Mouse (Mus musculus): ENCODE data around the gene Lin54. TPM values are rescaled to one million over a fixed set of nuclear protein-coding genes. Genes with fewer than 3 reads are reported as not detected.
A peak's percentile ranks its signal among the peaks of the same experiment; 100 is the strongest.
"Not testable (repeated sequence)": the region's sequence is repeated elsewhere in the genome, so short reads cannot be mapped to it uniquely, and the experiment has no call there.

Gene Lin54
- polyA plus RNA-seq, 1 experiment from 2014 or later: 9.3 TPM

DNA sequence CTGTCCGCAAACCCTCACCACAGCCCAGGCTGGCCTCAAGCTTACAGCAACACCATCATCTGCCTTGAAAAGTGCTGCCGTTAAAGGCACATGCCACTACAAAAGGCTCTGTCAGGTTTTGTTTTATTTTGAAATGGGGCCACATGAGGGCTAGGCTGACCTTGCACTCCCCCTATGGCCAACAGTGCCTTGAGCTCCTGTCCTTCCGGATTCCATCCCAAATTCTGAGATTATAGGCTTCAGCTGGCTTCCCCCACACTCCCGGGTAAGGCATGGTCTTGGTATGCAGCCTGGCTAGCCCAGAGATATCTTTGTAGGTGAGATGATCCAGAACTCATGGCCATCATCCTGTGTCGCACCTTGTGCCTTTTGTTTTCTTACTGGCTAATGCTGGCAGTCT, 62.5 kb downstream of the Lin54 start:
- DNase-seq: no peak
- no peaks in the 10 kb centered on the region for H3K27me3 ChIP-seq
- H3K4me2 ChIP-seq: no peak overlapping the region
- H3K9ac ChIP-seq: no peak overlapping the region
- WGBS (ENCODE audit: insufficient replicate concordance): 94% methylated on average over 5 of the region's 5 CpGs
- no peak for ATAC-seq (ENCODE audit: low read depth)
- no peak overlapping the region for H3K27ac ChIP-seq
- no peak overlapping the region for H3K4me3 ChIP-seq (replicated peaks)
- H3K36me3 ChIP-seq: peaks cover 46% of the 10 kb centered on the region
- no peaks in the 10 kb centered on the region for H3K9me3 ChIP-seq (replicated peaks)
- H3K4me1 ChIP-seq (replicated peaks): no peaks in the 10 kb centered on the region; the same call in 1 of the 2 replicates

DNA sequence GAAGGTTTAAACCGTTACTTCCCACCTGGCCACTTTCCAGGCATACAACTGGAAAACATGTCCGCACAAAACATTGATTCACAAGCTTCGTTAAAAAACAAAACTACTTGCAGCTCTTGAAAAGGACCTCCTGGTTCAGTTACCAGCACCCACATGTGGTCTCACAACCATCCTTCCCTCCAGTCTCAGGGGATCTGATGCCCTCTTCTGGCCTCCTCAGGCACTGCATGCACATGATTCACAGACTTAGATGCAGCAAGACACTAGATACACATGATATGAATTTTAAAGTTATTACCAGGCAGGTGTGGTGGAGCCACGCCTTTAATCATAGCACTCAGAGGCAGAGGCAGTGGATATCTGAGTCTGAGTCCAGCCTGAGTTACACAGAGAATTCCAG, 63.4 kb downstream of the Lin54 start:
- ATAC-seq (ENCODE audit: low read depth): no peak
- no peaks in the 10 kb centered on the region for H3K27me3 ChIP-seq
- no peaks in the 10 kb centered on the region for H3K9me3 ChIP-seq (replicated peaks)
- 89% methylated on average over 4 of the region's 4 CpGs for WGBS (ENCODE audit: insufficient replicate concordance)
- no peak overlapping the region for H3K4me2 ChIP-seq
- peaks cover 44% of the 10 kb centered on the region for H3K36me3 ChIP-seq
- H3K27ac ChIP-seq: no peak overlapping the region
- DNase-seq: no peak
- no peaks in the 10 kb centered on the region; the same call in 1 of the 2 replicates for H3K4me1 ChIP-seq (replicated peaks)
- no peak overlapping the region for H3K9ac ChIP-seq
- no peak overlapping the region for H3K4me3 ChIP-seq (replicated peaks)

DNA sequence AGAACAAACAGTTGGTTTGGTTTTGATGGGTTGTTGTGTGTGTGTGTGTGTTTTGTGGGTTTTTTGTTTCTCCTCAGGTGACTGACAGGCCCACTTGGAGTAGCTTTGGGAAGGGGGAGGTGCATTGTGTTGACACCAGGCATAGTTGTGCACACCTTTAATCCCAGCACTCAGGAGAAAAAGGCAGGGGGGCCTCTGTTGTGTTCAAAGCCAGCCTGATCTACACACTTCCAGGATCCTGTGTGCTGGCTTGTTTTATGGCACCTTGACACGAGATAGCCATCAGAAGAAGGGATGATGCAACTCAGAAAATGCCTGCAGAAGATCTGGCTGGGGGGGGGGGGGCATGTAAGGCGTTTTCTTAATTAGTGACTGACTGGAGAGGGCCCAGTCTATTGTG, 69.5 kb downstream of the Lin54 start:
- Histone ChIP-seq H3K4me3 (replicated peaks) (peak overlapping the region; percentile 69), H3K27me3 (no peaks in the 10 kb centered on the region), H3K4me2 (peak overlapping the region; percentile 94), H3K4me1 (replicated peaks) (peaks cover 50% of the 10 kb centered on the region), H3K9ac (peak overlapping the region; percentile 78), H3K27ac (peak overlapping the region; percentile 74; the same call in 1 of the 2 replicates), H3K9me3 (replicated peaks) (no peaks in the 10 kb centered on the region), H3K36me3 (peaks cover 27% of the 10 kb centered on the region)
- WGBS (ENCODE audit: insufficient replicate concordance): 35% methylated on average over 2 of the region's 2 CpGs
- no peak for DNase-seq
- no peak for ATAC-seq (ENCODE audit: low read depth)

DNA sequence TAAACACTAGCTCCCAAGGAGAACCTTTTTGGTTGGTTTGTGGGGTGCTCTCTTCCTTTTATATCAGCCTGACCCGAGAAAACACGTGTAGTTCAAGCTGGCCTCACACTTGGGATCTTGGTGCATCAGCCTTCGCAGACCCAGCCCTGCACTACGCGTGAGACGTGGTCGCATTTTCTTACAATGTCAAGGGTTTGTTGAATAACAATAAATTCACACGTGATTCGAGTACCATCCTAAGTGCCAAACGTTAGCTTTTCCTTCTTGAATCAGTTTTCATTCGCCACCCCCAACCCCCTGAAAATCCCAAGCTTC, 70.4 kb downstream of the Lin54 start:
- H3K27ac ChIP-seq: peak overlapping the region; percentile 74
- H3K9ac ChIP-seq: peak overlapping the region; percentile 78
- DNase-seq: no peak
- no peaks in the 10 kb centered on the region for H3K9me3 ChIP-seq (replicated peaks)
- 4% methylated on average over 11 of the region's 11 CpGs for WGBS (ENCODE audit: insufficient replicate concordance)
- peak overlapping the region; percentile 69 for H3K4me3 ChIP-seq (replicated peaks)
- ATAC-seq (ENCODE audit: low read depth): peak; percentile 1; the same call in 1 of the 2 replicates
- H3K4me1 ChIP-seq (replicated peaks): peaks cover 59% of the 10 kb centered on the region
- no peaks in the 10 kb centered on the region for H3K27me3 ChIP-seq
- H3K36me3 ChIP-seq: peaks cover 32% of the 10 kb centered on the region
- peak overlapping the region; percentile 94 for H3K4me2 ChIP-seq

DNA sequence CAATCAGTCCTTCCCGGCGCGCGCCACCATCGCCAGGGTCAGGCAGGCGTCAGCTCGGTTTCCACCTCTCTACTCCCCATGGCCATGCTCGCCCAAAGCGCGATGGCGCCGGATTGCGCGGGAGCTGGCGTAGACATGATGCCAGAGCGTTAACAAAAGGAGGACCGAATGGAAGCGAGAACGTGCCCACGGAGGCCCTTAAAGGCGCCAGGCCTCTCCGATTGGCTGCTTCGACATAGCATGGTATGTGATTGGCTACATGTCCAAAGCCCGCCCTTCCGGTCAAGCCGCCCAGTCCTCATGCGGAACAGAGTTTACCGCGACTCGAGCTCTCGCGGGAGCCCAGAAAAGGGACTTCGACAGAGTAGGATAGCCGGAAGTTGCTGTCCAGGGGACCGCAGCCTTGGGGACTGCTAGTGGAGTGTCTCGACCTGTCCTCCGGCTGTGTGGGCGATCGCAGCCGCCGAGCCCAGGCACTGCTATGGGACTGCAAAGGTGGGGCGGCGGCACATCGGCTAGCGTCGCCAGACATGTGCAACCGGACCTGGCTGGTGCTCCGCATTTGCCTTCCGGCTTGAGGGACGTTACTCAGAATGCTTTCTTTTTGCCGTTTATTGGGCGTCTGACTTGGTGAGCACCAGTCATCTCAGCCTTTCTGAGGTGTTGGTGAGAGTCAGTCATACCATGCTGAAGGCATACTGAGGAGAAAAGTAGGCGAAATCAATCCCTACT, 70.9 kb downstream of the Lin54 start:
- Histone ChIP-seq H3K9me3 (replicated peaks) (no peaks in the 10 kb centered on the region), H3K4me3 (replicated peaks) (peak overlapping the region; percentile 69), H3K36me3 (peaks cover 37% of the 10 kb centered on the region), H3K9ac (peak overlapping the region; percentile 80), H3K4me2 (peak overlapping the region; percentile 94), H3K27ac (peak overlapping the region; percentile 84), H3K4me1 (replicated peaks) (peaks cover 64% of the 10 kb centered on the region), H3K27me3 (no peaks in the 10 kb centered on the region)
- WGBS (ENCODE audit: insufficient replicate concordance): under 1% methylated on average over 53 of the region's 53 CpGs
- ATAC-seq (ENCODE audit: low read depth): peak; percentile 99
- peak; percentile 94 for DNase-seq

DNA sequence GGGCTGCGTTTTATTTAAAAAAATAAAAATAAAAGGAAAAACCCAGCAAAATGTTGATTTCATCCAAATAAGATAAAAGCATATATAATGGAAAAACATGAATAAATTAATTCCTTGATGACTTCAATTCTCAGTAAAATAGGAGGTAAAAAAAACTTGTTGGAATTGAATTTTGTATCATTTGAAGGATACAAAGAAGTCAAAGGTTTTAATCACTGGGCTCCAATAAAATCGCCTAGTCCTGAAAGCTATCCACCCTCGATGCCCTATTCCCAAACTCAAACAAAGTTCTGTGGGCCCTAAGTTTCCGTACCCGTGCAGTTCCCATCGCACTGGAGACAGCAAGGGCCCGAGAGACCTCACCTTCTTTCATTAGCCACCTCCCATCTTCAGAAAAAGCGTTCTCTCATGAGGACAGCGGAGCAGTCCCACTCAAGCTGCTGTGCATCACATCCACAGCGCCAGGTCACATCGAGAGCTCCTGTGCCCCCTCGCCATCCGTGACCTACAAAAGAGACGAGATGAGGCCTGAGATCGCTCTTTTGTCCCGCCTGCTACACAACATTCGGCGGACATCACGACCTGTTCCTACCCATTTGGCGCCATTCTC, 71.6 kb downstream of the Lin54 start:
- Histone ChIP-seq H3K4me3 (replicated peaks) (peak overlapping the region; percentile 69), H3K27ac (peak overlapping the region; percentile 84), H3K4me2 (peak overlapping the region; percentile 94), H3K27me3 (no peaks in the 10 kb centered on the region), H3K9me3 (replicated peaks) (no peaks in the 10 kb centered on the region), H3K9ac (peak overlapping the region; percentile 80), H3K36me3 (peaks cover 44% of the 10 kb centered on the region), H3K4me1 (replicated peaks) (peaks cover 71% of the 10 kb centered on the region)
- ATAC-seq (ENCODE audit: low read depth): peak; percentile 32
- under 1% methylated on average over 20 of the region's 20 CpGs for WGBS (ENCODE audit: insufficient replicate concordance)
- DNase-seq: no peak

DNA sequence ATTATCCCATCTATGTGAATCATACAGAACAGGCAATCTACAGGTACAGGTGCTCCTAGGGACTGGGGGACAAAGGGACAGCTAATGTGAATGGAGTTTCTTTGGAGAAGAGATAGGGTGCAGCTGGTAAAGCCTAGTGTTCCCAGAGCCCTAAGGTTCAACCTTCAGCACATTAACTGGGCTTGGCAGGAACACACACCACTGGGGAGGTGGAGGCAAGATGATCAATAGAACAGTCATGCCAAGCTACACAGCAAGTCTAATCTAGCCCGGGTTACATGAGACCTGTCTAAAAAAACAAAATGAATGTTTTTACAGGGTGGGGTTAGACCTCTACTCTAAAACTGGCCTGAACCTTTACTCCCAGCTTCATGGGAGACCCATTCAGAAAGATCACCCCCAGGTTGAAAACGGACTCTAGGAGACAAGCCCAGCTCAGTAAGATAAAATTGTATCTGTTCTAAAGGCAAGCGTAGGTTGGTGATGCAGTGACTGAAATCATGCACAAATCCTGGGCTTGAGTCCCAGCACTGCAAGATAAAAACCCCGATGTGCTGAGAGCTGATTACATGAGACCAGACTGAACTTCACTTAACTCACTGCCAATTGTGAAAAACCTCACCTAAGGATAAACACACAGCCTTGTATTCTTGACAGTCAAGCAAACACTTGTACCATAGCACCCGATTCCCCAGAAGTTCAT, 72.3 kb downstream of the Lin54 start:
- Histone ChIP-seq H3K27ac (no peak overlapping the region), H3K9me3 (replicated peaks) (no peaks in the 10 kb centered on the region), H3K4me1 (replicated peaks) (peaks cover 77% of the 10 kb centered on the region), H3K27me3 (no peaks in the 10 kb centered on the region), H3K9ac (peak overlapping the region; percentile 80), H3K4me2 (peak overlapping the region; percentile 94), H3K36me3 (peaks cover 51% of the 10 kb centered on the region), H3K4me3 (replicated peaks) (peak overlapping the region; percentile 69)
- ATAC-seq (ENCODE audit: low read depth) (no peak), DNase-seq (no peak)
- 5% methylated on average over 5 of the region's 5 CpGs for WGBS (ENCODE audit: insufficient replicate concordance)

DNA sequence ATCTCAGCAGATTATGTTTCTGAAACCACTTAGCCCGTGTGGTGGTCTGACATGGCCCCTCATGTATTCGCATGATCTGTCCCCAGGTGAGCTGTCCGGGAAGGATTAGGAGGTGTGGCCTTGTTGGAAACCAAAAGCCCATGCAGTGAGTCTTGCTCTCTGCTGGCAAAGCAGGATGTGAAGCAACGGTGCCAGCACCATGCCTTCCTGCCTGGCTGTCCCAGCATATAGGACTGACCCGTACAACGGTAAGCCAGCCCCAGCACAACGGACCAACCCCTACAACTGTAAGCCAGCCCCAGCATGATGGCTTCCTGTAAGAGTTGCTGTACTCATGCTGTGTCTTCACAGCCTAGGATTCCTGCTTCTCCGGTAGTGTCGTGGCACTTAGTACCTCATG, 73.2 kb downstream of the Lin54 start:
- Histone ChIP-seq H3K36me3 (peaks cover 60% of the 10 kb centered on the region), H3K9me3 (replicated peaks) (no peaks in the 10 kb centered on the region), H3K27me3 (no peaks in the 10 kb centered on the region), H3K9ac (peak overlapping the region; percentile 80), H3K4me2 (peak overlapping the region; percentile 94), H3K4me3 (replicated peaks) (peak overlapping the region; percentile 69), H3K4me1 (replicated peaks) (peaks cover 82% of the 10 kb centered on the region), H3K27ac (no peak overlapping the region)
- WGBS (ENCODE audit: insufficient replicate concordance): 48% methylated on average over 9 of the region's 9 CpGs
- DNase-seq (no peak), ATAC-seq (ENCODE audit: low read depth) (no peak)

DNA sequence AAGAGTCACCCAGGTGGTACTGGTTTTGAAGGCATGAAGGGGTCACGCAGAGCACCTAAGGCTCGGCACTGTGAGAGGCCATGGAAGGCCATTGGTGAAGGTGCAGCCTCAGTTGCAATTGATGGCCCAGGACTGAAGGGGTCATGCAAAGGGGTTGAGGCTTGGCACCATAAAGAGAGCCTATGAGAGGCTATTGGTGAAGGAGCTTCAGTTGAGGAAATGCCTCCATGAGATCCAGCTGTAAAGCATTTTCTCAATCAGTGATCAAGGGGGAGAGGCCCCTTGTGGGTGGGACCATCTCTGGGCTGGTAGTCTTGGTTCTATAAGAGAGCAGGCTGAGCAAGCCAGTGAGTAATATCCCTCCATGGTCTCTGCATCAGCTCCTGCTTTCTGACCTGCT, 74.6 kb downstream of the Lin54 start:
- not testable (repeated sequence) for H3K27ac ChIP-seq; ATAC-seq (ENCODE audit: low read depth); DNase-seq; H3K9me3 ChIP-seq (replicated peaks); H3K4me3 ChIP-seq (replicated peaks); H3K27me3 ChIP-seq; H3K9ac ChIP-seq
- H3K4me2 ChIP-seq: peak overlapping the region; percentile 94
- H3K36me3 ChIP-seq: peaks cover 74% of the 10 kb centered on the region
- 83% methylated on average over 2 of the region's 2 CpGs for WGBS (ENCODE audit: insufficient replicate concordance)
- H3K4me1 ChIP-seq (replicated peaks): peaks cover 73% of the 10 kb centered on the region

DNA sequence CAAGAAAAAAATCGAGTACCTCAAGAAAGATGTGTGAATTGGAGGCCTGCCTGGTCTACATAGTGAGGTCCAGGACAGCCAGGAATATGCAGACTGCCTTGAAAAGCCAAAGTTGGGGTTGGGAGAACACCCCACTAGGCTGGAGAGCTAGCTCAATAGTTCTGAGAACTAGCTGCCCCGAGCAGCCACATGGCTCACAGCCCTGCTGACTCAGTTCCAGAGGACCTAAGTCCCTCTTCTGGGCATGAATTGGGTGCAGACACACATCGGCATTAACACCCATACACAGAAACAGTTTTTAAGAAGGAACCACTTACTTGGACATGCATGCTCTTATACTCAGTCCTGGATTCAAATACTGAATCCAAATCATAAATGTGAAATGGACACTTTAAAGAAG, 76.2 kb downstream of the Lin54 start:
- Histone ChIP-seq H3K4me2 (peak overlapping the region; percentile 94; the same call in 1 of the 2 replicates), H3K9me3 (replicated peaks) (no peaks in the 10 kb centered on the region), H3K4me3 (replicated peaks) (no peak overlapping the region), H3K4me1 (replicated peaks) (peaks cover 66% of the 10 kb centered on the region), H3K36me3 (peaks cover 89% of the 10 kb centered on the region), H3K27me3 (no peaks in the 10 kb centered on the region), H3K27ac (no peak overlapping the region), H3K9ac (peak overlapping the region; percentile 41)
- DNase-seq (no peak), ATAC-seq (ENCODE audit: low read depth) (no peak)
- 69% methylated on average over 3 of the region's 3 CpGs for WGBS (ENCODE audit: insufficient replicate concordance)

DNA sequence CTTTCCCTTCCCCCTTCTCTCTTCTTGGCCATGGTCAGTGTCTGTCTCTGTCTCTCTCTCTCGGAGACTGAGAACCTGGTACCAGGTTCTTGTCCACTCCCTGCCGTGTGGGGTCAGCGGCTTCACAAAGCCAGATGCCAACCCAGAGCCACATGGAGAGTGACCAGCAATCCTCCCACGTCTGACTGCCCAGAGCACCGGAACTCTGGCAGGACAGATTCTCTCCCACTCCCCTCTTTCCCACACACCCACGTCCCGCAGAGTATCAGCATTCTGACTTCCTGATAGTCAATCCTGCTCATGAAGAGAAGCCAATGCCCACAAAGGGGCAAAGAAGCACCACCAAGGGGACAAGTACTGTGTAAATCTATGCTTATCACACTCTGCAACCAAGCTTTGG, 76.8 kb downstream of the Lin54 start:
- no peak for DNase-seq
- Histone ChIP-seq H3K4me2 (peak overlapping the region; percentile 24; the same call in 1 of the 2 replicates), H3K36me3 (peaks cover 96% of the 10 kb centered on the region), H3K27me3 (no peaks in the 10 kb centered on the region), H3K4me3 (replicated peaks) (no peak overlapping the region), H3K9ac (no peak overlapping the region), H3K4me1 (replicated peaks) (peaks cover 62% of the 10 kb centered on the region), H3K27ac (no peak overlapping the region), H3K9me3 (replicated peaks) (no peaks in the 10 kb centered on the region)
- WGBS (ENCODE audit: insufficient replicate concordance): 71% methylated on average over 7 of the region's 7 CpGs
- ATAC-seq (ENCODE audit: low read depth): no peak

Measured in liver, embryonic 13.5 days (tissue).